Mouse (Mus musculus) embryonic fibroblast, embryonic 13.5 days (primary cell): Measurements from ENCODE around the gene Morn4.

Experiments used
- CTCF ChIP-seq: IDR thresholded peaks from 2 replicates; pipeline ENCODE4 v1.5.1; 2011; ENCODE audit warnings: mild to moderate bottlenecking, control low read depth, low read length, moderate library complexity, borderline replicate concordance; ENCODE audit not compliant: insufficient read depth
- POLR2A ChIP-seq: IDR thresholded peaks from 2 replicates; pipeline ENCODE4 v1.6.1; 2011; ENCODE audit warnings: low read depth, mild to moderate bottlenecking, control low read depth, low read length, moderate library complexity

DNA sequence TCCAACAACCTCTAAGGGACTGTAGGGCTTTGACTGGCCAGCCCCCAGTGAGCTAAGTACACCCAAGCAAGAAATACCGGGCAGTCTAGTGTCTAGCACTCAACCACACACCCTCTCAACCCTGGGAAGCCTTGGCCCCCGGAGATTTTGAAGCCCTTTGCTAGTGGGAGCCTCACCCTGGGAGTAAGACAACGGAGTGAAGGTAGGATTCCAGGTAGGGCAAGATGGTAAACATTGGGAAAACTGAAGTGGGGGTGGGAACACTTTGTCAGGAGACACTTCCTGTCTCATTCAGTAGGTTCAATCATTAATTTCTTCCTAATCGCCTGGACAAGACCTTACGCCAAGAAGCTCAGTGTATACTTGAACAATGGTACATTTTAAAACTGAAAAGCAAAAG, 40.9 kb upstream of the Morn4 start:
- TF ChIP-seq POLR2A (no peak), CTCF (no peak)
